Mouse (Mus musculus) brain, embryonic 14.5 days (tissue): Measurements from ENCODE around the gene Agrp.

Source experiments
- CTCF ChIP-seq: fragments of 200-500 bp; IDR thresholded peaks from 2 replicates; pipeline ENCODE4 v1.5.1; 2012; ENCODE audit warnings: inconsistent platforms, mild to moderate bottlenecking, moderate library complexity, borderline replicate concordance; ENCODE audit not compliant: insufficient read depth, insufficient read length; ENCODE audit errors: extremely low read depth
- POLR2A ChIP-seq: fragments of 200-500 bp; IDR thresholded peaks from 2 replicates; pipeline ENCODE4 v1.6.1; 2012; ENCODE audit warnings: mild to moderate bottlenecking, inconsistent platforms, borderline replicate concordance; ENCODE audit not compliant: poor library complexity, insufficient read depth, insufficient read length, severe bottlenecking; ENCODE audit errors: extremely low read depth

DNA sequence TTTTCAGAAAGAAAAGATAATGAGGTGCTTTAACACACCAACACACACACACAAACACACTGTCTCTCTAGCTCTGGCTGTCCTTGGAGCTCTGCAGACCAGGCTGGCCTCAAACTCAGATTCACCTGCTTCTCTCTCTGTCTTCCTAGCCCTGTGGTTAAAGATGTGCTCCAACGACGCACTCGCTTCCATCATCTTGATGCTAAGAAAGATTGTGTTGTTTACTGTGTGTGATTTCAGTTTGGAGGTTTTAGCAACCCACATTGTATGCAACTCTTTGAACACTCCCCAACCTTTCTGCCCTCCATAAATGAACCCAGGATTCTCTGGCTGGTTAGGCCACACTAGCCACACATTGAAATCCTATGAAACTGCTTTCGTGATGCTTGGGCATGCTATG lies 1.3 kb upstream of the Agrp start:
- TF ChIP-seq CTCF (no peak), POLR2A (no peak)
